Mouse (Mus musculus) cerebellum, adult 2 months (tissue): ENCODE data around the gene Tmem253. TPM values are rescaled to one million over a fixed set of nuclear protein-coding genes. Genes with fewer than 3 reads are reported as not detected.
"Not testable (repeated sequence)": the region's sequence is repeated elsewhere in the genome, so short reads cannot be mapped to it uniquely, and the experiment has no call there.

ENCODE experiments used
- DNase-seq, 2 experiments: peaks; one replicate each; pipeline ENCODE4 v3.0.0; 2021
- H3K27ac ChIP-seq: fragments of 200-500 bp; 2 replicates; pipeline ENCODE4 v1.5.1; 2012; ENCODE audit warnings: low read length, control low read depth, inconsistent platforms; ENCODE audit not compliant: insufficient read depth
- H3K27me3 ChIP-seq: fragments of 200-500 bp; 2 replicates; pipeline ENCODE4 v1.6.1; 2012; ENCODE audit warnings: inconsistent platforms, mild to moderate bottlenecking, low read length, moderate library complexity; ENCODE audit not compliant: control insufficient read depth, insufficient read depth
- H3K4me1 ChIP-seq: fragments of 200-500 bp; 2 replicates; pipeline ENCODE4 v1.6.1; 2011; ENCODE audit warnings: low read length; ENCODE audit not compliant: control insufficient read depth, insufficient read depth
- H3K4me3 ChIP-seq: fragments of 200-500 bp; replicated peaks from 2 replicates; pipeline ENCODE3; 2011; ENCODE audit warnings: mild to moderate bottlenecking, low read depth, low read length, control low read depth; ENCODE audit not compliant: insufficient read depth
- CTCF ChIP-seq: fragments of 200-500 bp; IDR thresholded peaks from 2 replicates; pipeline ENCODE4 v1.5.1; 2011; ENCODE audit warnings: low read depth, mild to moderate bottlenecking, control low read depth, low read length, moderate library complexity, borderline replicate concordance; ENCODE audit not compliant: insufficient read depth
- POLR2A ChIP-seq: fragments of 200-500 bp; IDR thresholded peaks from 2 replicates; pipeline ENCODE4 v1.6.1; 2011; ENCODE audit warnings: low read length, control low read depth, borderline replicate concordance; ENCODE audit not compliant: insufficient read depth
- WGBS: fragments of 180-500 bp; shearing (Covaris S2); methylation state at CpG from one replicate; pipeline ENCODE4 v1.1.7; 2018; 5-methylcytosine and 5-hydroxymethylcytosine counted together
- polyA plus RNA-seq: library from polyadenylated mRNA; depleted of rRNA; stranded (reverse); fragments of >200 nt; gene quantifications from 2 replicates; pipeline ENCODE4 v1.2.3, GENCODE M21; 2012

The Tmem253 gene
- polyA plus RNA-seq, 1 experiment: 2.4 TPM

- Histone ChIP-seq H3K27ac (no peak overlapping the region), H3K27me3 (no peaks in the 10 kb centered on the region; the same call in 1 of the 2 replicates), H3K4me1 (no peaks in the 10 kb centered on the region), H3K4me3 (no peak overlapping the region)
- 85% methylated on average over 5 of the region's 5 CpGs for WGBS
- no peak for DNase-seq
- no peak for TF ChIP-seq CTCF
- TF ChIP-seq POLR2A: no peak
Observed at GRCm38 (mm10) chr14:52039332-52039731, 23.9 kb downstream of the Tmem253 start.

- not testable (repeated sequence) for H3K4me3 ChIP-seq
Observed at GRCm38 (mm10) chr14:52042359-52042758, 26.9 kb downstream of the Tmem253 start, which contains the start of gene Olfr221. Gene Olfr221 (minus strand): TSS chr14:52042459.

GRCm38 (mm10) chr14:52043446-52043845, 28.0 kb downstream of the Tmem253 start:
- Histone ChIP-seq H3K4me3 (no peak overlapping the region), H3K27ac (no peak overlapping the region), H3K4me1 (peaks cover 8% of the 10 kb centered on the region; the same call in 1 of the 2 replicates), H3K27me3 (no peaks in the 10 kb centered on the region)
- TF ChIP-seq POLR2A (no peak), CTCF (no peak)
- DNase-seq: no peak
- 44% methylated on average over 6 of the region's 6 CpGs for WGBS

More at GRCm38 (mm10) chr14:52042359-52042758, 26.9 kb downstream of the Tmem253 start, which contains the start of gene Olfr221:
- not testable (repeated sequence) for H3K27me3 ChIP-seq, H3K27ac ChIP-seq, DNase-seq, H3K4me1 ChIP-seq
- WGBS: 66% methylated on average over 3 of the region's 3 CpGs

GRCm38 (mm10) chr14:52044901-52045678, 29.6 kb downstream of the Tmem253 start:
- peak; percentile 58 to 61 for DNase-seq
- Histone ChIP-seq H3K4me1 (peaks cover 8% of the 10 kb centered on the region; the same call in 1 of the 2 replicates), H3K27me3 (no peaks in the 10 kb centered on the region), H3K4me3 (no peak overlapping the region), H3K27ac (no peak overlapping the region)
- 16% methylated on average over 8 of the region's 8 CpGs for WGBS
- TF ChIP-seq CTCF (peak; percentile 65; the same call in 1 of the 2 replicates), POLR2A (no peak)

DNA sequence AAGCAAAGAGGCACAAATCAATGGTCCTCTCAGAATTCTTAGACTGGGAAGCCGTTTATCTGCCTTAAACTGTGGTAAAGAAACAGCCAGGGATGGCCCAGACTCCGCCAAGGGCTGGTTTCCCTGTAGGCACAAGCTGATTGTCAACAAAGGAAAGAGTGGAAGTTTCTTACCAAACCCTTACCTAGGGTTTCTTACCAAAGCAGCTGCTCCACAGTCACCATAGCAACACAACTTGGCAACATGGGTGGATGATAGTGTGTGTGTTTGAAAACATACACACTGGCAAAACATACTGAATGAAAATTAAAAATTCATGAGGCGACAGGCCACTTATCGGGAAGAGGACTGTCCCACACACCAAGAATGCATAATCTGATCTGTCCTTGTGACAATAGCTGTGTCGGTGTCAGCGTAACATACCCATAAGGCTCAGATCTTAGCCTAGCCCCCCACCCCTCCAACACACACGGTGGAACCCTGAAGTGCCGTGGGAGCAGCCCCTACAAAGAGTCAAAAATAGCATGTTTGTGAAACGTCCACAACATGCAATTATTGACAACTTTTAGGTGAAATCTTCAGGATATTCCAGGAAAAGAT, 30.6 kb downstream of the Tmem253 start:
- WGBS: 69% methylated on average over 9 of the region's 9 CpGs

GRCm38 (mm10) chr14:52052720-52053119, 37.3 kb downstream of the Tmem253 start:
- not testable (repeated sequence) for H3K4me3 ChIP-seq, H3K27me3 ChIP-seq, H3K27ac ChIP-seq, H3K4me1 ChIP-seq, DNase-seq
- WGBS: 92% methylated on average over 3 of the region's 3 CpGs

More for the DNA sequence above, 30.6 kb downstream of the Tmem253 start:
- DNase-seq: no peak
- no peak overlapping the region for H3K27ac ChIP-seq
- H3K4me3 ChIP-seq: no peak overlapping the region
- TF ChIP-seq POLR2A (no peak), CTCF (no peak)
- peaks cover 8% of the 10 kb centered on the region; the same call in 1 of the 2 replicates for H3K4me1 ChIP-seq
- no peaks in the 10 kb centered on the region for H3K27me3 ChIP-seq

DNA sequence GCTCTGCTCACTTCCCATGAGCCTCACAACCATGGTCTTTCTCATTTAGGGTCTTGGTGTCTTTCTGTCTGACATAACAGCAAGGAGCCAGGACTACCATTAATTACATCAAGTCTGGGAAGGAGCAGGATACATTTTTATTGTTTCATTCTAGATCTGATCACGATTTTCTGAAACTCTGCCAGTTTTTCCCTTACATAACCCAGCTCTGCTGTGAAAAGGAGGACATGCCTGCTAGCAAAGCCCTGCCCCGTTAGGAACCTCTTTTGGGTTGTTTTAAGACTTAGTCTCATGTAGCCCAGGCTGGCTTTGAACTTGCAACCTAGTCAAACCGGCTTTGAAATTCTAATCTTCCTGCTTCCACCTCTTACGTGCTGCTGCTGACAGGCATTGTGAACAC, 44.5 kb downstream of the Tmem253 start:
- Histone ChIP-seq H3K4me1 (peaks cover 26% of the 10 kb centered on the region), H3K27me3 (no peaks in the 10 kb centered on the region), H3K4me3 (no peak overlapping the region), H3K27ac (peak overlapping the region; percentile 95; the same call in 1 of the 2 replicates)
- no peak for TF ChIP-seq CTCF
- DNase-seq: peak; percentile 57 to 83
- WGBS: 27% methylated on average over 4 of the region's 4 CpGs

GRCm38 (mm10) chr14:52060800-52061199, 45.3 kb downstream of the Tmem253 start:
- TF ChIP-seq POLR2A (no peak), CTCF (no peak)
- Histone ChIP-seq H3K4me1 (peaks cover 26% of the 10 kb centered on the region), H3K4me3 (no peak overlapping the region), H3K27me3 (no peaks in the 10 kb centered on the region), H3K27ac (peak overlapping the region; percentile 95; the same call in 1 of the 2 replicates)
- 19% methylated on average over 1 of the region's 1 CpGs for WGBS
- peak; percentile 98 to 99 for DNase-seq
